Mouse (Mus musculus): Measurements from ENCODE around the gene Uvrag.

Gene Uvrag

DNA sequence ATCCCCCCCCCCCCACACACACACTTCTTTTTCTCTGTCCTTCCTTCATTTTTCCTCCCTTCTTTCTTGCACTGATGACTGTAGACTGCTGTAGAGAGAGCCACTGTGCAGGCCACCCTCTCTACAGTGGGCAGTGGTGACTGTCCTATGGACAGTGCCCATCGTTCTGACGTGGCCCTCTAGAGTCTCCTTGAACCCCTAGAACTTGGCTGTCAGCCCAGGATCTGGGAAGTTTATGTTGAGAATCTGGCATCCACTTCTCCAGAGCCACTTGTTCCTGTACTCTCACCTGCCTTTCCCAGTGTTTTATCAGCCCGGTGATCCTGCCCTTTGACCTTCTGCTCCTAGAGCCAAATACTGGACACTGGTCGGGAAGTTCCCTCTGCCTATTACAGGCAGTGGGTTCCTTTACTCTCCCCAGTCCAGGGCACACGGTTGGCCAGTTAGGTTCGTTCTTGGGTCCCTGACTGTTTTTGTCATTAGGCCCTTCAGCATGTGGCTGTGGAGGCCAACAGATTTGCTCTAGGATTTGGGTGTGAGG lies 266.5 kb downstream of the Uvrag start:
- DNase-seq: no peak

DNA sequence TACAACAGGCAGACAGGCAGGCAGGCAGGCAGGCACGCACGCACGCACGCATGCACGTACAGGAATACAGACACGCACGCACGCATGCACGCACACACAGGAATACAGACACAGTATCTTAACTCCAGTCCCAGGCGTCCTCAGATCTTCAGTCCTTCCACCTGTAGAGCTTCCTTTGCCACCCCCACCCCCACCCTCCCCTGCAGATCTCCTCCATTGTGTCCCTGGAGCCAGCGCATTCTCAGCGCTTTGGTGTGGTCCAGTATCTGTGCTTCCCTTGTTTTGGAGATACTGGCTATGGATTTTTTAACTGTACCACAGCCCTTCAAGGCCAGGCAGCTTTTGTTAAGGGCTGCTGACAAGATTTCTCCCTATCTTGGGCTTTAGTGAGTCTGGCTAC lies 267.6 kb downstream of the Uvrag start:
- no peak for DNase-seq

GRCm38 (mm10) chr7:98871882-98872281 lies 269.1 kb downstream of the Uvrag start:
- DNase-seq: peak; percentile 18 to 19

DNA sequence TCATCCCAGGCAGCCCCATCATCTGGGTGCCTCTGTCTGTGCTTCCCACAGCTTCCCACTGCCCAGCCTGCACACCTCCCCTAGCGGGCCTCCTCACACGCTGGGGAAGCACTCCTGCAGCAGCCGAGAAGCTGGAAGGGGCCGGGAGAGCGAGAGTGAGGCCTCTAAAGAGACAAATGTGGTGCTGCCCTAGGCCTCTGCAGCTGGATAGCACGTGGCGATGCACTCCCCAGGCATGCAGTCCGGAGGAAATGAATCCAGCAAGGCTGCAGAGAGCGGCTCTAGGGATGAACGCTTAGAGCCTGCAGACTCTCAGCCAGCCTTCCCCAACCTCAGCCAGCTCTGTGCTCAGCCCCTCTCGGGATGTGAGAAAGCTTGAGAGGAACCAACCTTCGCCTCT lies 270.1 kb downstream of the Uvrag start:
- no peak for DNase-seq

DNA sequence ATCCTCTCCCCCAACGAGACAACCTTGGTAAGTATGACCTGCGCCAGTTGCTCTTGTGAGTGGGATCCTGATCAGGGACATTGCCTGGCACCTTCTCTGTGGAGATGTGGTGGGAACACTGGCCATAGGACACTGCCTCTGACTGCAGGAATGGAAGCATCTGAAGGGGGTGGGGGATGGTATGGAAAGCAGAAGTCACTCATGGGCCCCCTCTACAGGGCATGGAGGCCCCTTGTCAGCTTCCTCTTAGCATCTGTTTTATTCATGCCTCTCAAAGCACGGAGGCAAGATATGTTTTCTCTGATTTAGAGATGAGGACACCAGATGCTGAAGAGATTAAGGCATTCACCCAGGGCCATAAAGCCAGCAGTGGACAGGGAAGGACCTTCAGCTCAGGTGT lies 271.9 kb downstream of the Uvrag start:
- no peak for DNase-seq

GRCm38 (mm10) chr7:98867794-98868150 lies 273.2 kb downstream of the Uvrag start:
- no peak for DNase-seq

DNA sequence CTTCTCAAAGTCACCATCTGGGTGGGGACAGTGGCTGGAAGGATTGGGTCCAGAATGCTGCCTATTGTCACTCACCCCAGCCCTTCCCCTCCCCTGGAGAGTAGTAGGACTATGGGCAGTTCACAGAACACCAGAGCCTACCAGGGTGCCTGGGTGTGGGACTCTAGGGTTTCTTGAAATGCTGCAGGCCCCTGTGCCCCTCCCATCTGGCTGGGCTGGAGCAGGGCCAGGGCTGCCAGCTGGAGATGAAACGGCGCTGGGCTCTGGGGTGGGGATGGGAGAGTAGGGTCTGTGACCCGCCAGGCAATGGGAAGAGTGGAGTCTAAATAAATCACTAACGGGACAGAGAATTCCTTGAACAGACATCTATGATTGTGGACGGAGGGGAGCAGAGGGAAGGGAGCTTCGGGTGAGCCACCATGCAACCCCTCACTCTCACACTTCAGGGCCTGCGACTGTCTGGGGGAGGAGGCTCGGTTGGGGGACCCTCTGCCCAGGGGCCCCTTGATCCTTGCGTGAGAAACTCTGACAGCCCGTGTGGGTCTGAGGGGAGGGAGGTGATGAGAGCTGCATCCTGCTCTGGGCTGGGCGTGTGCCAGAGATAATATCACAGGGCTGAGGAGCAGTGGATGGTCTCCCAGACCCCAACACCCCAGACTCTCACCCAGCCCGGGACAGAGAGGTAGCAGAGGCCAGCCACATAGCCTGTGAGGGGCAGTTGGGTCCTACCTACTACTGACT lies 273.7 kb downstream of the Uvrag start:
- peak in 1 of 2 experiments; percentile 22 for DNase-seq

GRCm38 (mm10) chr7:98863969-98864718 lies 276.8 kb downstream of the Uvrag start:
- no peak for DNase-seq

DNA sequence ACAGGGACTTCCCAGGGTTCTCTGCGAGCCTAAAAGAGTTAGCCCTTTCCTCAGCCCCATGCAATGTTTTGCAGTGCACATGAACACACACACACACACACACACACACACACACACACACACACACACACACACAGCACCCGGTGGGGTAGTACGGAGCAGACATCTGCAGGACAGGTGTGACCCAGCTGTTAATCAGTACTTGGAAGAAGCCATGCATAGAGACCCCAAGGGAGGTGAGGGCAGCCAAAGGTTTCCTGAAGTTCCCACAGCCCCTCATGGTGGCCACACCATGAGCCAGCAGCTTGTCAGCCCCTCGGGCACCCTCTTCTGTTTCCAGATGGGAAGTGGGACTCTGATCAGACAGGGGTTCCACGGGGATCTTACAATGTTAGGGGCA lies 277.9 kb downstream of the Uvrag start:
- DNase-seq: no peak

DNA sequence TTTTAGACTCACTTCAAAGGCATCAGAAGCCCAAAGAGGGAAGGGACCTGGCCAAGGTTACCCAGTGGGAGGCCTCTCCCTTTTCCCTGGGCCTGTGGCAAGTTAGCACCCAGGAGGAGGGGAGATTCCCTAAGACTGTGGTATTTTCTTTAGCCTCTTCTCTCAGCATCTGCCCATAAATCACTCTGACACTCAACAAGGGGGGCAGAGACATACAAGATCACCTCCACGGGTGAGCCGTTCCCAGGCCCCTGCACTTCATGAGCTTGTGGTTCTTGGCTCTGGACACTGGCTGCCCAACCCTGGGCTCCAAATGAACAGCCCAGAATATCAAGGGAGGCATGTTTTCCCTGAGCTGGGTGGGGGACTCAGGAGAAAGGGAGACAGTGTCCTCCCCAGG lies 279.9 kb downstream of the Uvrag start:
- DNase-seq: no peak

- DNase-seq: no peak
Observed at GRCm38 (mm10) chr7:98857094-98857493, 283.8 kb downstream of the Uvrag start.

GRCm38 (mm10) chr7:98856128-98856527 lies 284.8 kb downstream of the Uvrag start:
- DNase-seq: no peak

GRCm38 (mm10) chr7:98855388-98855787 lies 285.6 kb downstream of the Uvrag start:
- no peak for DNase-seq

DNA sequence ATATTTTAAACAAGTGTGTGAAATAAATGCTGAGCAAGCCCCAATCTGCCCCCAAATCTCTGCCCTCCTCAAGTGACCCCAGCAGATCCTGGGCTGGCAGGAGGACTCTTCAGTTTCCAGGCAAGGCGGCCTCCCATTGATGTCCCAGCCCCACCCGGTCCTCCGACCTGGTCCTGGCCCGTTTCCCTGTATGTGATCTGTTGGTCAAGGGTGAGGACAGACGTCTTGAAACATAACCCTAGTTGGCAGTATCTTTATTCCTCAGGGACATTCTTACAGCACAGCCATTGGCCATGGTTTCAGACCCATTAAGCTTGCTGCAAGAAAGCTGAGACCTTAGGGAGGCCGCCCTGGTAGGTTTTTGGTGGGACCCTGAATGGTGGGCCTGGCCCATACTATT lies 287.1 kb downstream of the Uvrag start:
- no peak for DNase-seq

DNA sequence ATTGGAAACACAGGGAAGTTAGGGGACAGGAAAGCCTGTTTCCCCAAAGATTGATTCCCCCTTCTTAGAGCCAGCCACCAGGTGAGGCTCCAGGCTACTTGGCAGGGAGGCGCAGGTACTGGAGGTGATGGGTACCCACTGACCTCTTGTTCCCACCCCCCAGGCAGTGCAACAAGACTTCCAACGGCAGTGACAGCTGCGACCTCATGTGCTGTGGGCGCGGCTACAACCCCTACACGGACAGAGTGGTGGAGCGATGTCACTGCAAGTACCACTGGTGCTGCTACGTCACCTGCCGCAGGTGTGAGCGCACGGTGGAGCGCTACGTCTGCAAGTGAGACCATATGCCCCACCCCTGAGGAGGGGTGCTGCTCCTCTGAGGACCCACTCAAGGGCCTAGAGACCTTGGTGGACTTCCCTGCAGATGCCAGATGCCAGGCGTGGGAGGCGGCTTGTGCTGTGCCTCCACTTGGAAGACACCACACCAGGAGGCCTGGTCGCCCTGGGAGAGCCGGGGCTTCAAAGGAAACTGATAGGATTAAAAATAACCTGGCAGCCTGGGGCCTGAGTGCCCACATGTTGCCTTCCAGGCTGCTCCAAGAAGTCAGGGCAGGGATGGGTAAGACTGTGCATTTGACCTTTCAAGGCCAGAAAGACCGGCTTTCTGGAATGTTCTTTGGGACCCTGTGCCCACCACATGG lies 287.8 kb downstream of the Uvrag start:
- no peak for DNase-seq

GRCm38 (mm10) chr7:98851220-98851619 lies 289.7 kb downstream of the Uvrag start:
- no peak for DNase-seq

DNA sequence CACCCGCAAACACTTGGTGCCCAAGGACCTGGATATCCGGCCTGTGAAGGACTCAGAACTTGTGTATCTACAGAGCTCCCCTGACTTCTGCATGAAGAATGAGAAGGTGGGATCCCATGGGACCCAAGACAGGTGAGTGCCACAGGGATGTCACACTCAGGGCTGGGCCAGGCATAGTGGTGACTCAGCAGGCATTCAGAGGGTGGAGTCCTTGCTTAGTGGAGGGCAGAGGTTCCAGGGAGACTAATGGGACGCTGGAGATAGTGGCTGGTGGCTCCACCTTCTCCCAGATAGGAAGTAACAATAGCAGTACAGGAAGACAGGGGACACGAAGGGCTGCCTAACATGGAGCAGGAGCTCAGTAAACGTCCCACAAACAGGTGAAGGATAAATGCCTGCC lies 290.6 kb downstream of the Uvrag start:
- no peak for DNase-seq

DNA sequence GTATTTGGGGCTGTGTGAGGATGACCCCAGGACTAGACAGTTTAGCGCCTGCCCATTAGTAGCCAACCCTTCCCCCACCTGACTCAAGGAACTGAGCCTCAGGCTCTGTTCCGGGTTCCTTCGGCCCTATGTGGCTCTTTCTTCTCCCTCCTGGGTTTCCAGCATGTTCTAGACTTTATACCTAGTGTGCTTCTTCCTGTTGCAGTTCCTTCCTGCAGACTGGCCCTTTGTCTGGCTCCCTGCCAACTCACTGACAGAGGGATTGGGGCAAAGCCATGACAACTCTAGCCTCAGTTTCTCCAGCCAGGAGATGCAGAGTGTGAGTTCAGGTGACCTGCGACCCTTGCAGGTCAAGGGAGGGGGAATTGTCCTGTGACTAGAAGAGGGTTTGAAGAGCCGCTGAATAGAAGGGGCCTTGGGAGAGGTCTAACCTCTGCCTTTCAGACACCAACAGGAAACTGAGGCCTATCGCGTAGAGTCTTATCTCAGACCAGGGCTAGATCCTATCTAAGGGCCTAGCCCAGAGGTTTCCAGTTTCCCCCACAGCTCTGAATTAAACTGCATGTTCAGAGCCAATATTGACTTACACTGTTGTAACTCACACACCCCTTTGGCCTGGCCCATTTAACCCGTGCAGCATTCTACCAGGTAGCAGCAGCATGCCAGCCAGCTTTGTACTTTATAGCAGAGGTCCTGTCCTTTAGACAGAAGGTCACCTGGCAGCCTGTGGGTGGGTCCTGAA lies 291.9 kb downstream of the Uvrag start:
- peak in 1 of 2 experiments; percentile 42 for DNase-seq

- DNase-seq: no peak
Observed at GRCm38 (mm10) chr7:98843649-98844048, 297.3 kb downstream of the Uvrag start.

DNA sequence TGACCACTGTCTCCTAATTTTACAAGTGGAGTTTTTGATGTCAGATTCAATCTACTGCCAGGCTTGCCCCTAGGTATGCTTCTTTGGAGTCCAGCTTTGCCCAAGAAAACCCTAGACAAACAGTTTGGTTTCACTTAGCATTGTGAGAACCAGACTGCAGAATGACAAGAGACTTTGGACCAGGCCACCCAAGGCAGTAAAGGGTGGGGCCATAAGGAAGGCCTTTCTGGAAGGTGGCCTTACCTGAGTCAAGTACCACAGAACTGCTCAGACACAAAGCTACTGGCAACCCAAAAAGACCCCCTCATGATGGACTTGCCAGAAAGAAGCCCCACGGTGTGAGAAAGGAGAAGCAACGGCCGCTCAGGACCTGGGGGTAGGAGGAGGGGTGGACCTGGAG lies 297.9 kb downstream of the Uvrag start:
- DNase-seq: no peak

GRCm38 (mm10) chr7:98841802-98842201 lies 299.1 kb downstream of the Uvrag start:
- DNase-seq: no peak

DNA sequence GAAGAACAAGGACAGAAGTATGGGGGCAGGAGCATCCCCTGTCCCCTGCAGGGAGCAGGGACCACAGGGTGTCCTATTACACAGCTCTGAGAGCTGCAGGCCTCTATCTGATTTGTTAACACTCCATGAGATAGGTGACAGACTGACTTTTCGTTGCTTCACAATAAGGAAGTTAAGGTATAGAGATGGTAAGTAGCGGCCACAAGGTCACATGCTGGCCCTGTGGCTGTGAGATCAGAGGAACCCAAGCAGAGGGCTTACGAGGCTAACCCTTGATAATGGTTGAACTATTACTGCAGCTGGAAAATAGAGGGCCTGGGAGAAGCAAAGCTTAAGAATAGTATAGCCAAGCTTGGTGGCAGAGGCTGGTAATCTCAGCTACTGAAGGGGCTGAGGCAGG lies 300.2 kb downstream of the Uvrag start:
- DNase-seq: no peak

DNA sequence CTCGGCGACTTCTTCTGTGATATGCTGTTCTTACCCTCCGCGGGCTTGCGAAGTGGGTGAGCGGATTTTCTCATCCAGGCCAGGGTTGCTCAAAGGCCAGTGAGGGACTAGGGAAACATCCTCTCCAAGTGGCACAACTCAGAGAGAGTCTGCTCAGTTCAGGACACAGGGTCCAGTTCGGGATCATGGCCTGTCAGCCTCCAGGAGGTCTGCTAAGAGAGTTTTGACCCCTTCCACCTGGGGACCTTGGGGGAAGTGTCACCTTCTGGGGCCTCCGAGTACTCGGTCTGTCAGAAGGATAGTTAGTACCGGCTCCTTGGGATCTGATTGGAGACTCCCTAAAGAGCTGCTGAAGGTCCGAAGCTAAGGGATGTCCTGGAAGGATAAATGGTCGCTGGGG lies 301.6 kb downstream of the Uvrag start:
- DNase-seq: no peak

All from kidney, postnatal 36 days (tissue).